Comparison of ENCODE assay signal across 9 mouse cellular contexts in genomic region chr15:101113176-101113575, GRCm38 (mm10). TPM values are rescaled to one million over a fixed set of nuclear protein-coding genes. Genes with fewer than 3 reads are reported as not detected.
A peak's percentile ranks its signal among the peaks of the same experiment; 100 is the strongest.
DNase-seq lines count a peak whose midpoint lies in the region; ATAC-seq and TF ChIP-seq lines count a peak whose summit lies in the region.
"Had no signal": no experiment of that assay in that cellular context is flagged by ENCODE, and none has a peak within 500 bp of the region (broad histone marks: within the 10 kb centered on the region; RNA-seq: fewer than 3 reads in every experiment).

No protein-coding gene starts in this region.

- peak in 1 of 2 experiments; percentile 42 for DNase-seq in spleen, adult 2 months (ENCODE audit: low read depth in 1 of 2, low spot score in 2 of 2)
- DNase-seq in spleen, adult 12 weeks (ENCODE audit: low spot score) = no peak
- peak; percentile 80 for DNase-seq in embryonic facial prominence, embryonic 14.5 days (ENCODE audit: low spot score)
- DNase-seq in kidney, postnatal 10 days = peak; percentile 51
- no peak for DNase-seq in forebrain, embryonic 11.5 days (ENCODE audit: low spot score)
- no peak for DNase-seq in hindbrain, embryonic 10.5 days (ENCODE audit: low spot score)

- TF ChIP-seq POLR2A in spleen, adult 2 months (IDR thresholded peaks at IDR 0.05; ENCODE audit: low read depth, low read length) = no peak

- H3K9ac ChIP-seq in embryonic facial prominence, embryonic 14.5 days (ENCODE audit: low read depth, low read length) = no peak overlapping the region
- H3K9ac ChIP-seq in forebrain, embryonic 11.5 days (ENCODE audit: low read length) = no peak overlapping the region
- H3K9ac ChIP-seq: neural tube, embryonic 12.5 days had no signal

- no peak for TF ChIP-seq CTCF in spleen, adult 2 months (IDR thresholded peaks at IDR 0.05; ENCODE audit: extremely low read depth, insufficient read depth, insufficient read length, insufficient replicate concordance)

- 0 out of 2 replicates have a peak, but pooled peaks have one; percentile 44 for ATAC-seq in embryonic facial prominence, embryonic 14.5 days (ENCODE audit: low read depth)
- peak; percentile 95 for ATAC-seq in megakaryocyte, adult 5-6 weeks (ENCODE audit: poor library complexity, severe bottlenecking)
- ATAC-seq in forebrain, embryonic 11.5 days (replicated peaks; ENCODE audit: low FRiP score) = no peak
- no peak for ATAC-seq in erythroid progenitor cell, adult 5-6 weeks (replicated peaks; ENCODE audit: low FRiP score, poor library complexity, severe bottlenecking)

- H3K4me3 ChIP-seq in spleen, adult 2 months (ENCODE audit: extremely low read depth, insufficient read depth, insufficient read length) = no peak overlapping the region
- no peak overlapping the region for H3K4me3 ChIP-seq in embryonic facial prominence, embryonic 14.5 days (ENCODE audit: low read depth, low read length)
- no peak overlapping the region for H3K4me3 ChIP-seq in forebrain, embryonic 11.5 days (ENCODE audit: low read depth, low read length)
- H3K4me3 ChIP-seq in hindbrain, embryonic 10.5 days = no peak overlapping the region
- H3K4me3 ChIP-seq: neural tube, embryonic 12.5 days had no signal

- no peaks in the 10 kb centered on the region for H3K27me3 ChIP-seq in spleen, adult 2 months (ENCODE audit: control insufficient read depth, insufficient read depth, low read length)
- no peaks in the 10 kb centered on the region for H3K27me3 ChIP-seq in embryonic facial prominence, embryonic 14.5 days (replicated peaks; ENCODE audit: control insufficient read depth, insufficient read depth, low read length)
- no peaks in the 10 kb centered on the region for H3K27me3 ChIP-seq in forebrain, embryonic 11.5 days (ENCODE audit: control insufficient read depth, insufficient read depth, low read length)
- H3K27me3 ChIP-seq in hindbrain, embryonic 10.5 days (ENCODE audit: insufficient read depth, poor library complexity, severe bottlenecking) = peaks cover 18% of the 10 kb centered on the region
- H3K27me3 ChIP-seq: neural tube, embryonic 12.5 days had no signal

- no peaks in the 10 kb centered on the region; the same call in 1 of the 2 replicates for H3K4me1 ChIP-seq in spleen, adult 2 months (ENCODE audit: control insufficient read depth, insufficient read depth, insufficient read length)
- H3K4me1 ChIP-seq in embryonic facial prominence, embryonic 14.5 days (ENCODE audit: control insufficient read depth, insufficient read depth, low read length) = no peaks in the 10 kb centered on the region
- H3K4me1 ChIP-seq in forebrain, embryonic 11.5 days (replicated peaks; ENCODE audit: control insufficient read depth, insufficient read depth, low read length) = no peaks in the 10 kb centered on the region
- 0 out of 2 replicates have a peak, but pooled peaks cover 3% of the 10 kb centered on the region for H3K4me1 ChIP-seq in hindbrain, embryonic 10.5 days (replicated peaks)
- H3K4me1 ChIP-seq: neural tube, embryonic 12.5 days had no signal

- 8% methylated on average over 8 of the region's 8 CpGs for WGBS in spleen, adult 2 months
- 46% methylated on average over 8 of the region's 8 CpGs for WGBS in embryonic facial prominence, embryonic 14.5 days
- 84% methylated on average over 8 of the region's 8 CpGs for WGBS in forebrain, embryonic 11.5 days
- 80% methylated on average over 8 of the region's 8 CpGs for WGBS in hindbrain, embryonic 10.5 days

- peak overlapping the region; percentile 50 for H3K27ac ChIP-seq in spleen, adult 2 months (ENCODE audit: insufficient read depth, low read length)
- peak overlapping the region; percentile 53 for H3K27ac ChIP-seq in embryonic facial prominence, embryonic 14.5 days (replicated peaks; ENCODE audit: low read depth, low read length)
- no peak overlapping the region for H3K27ac ChIP-seq in forebrain, embryonic 11.5 days (ENCODE audit: low read depth, low read length)
- H3K27ac ChIP-seq in hindbrain, embryonic 10.5 days = no peak overlapping the region
- H3K27ac ChIP-seq: neural tube, embryonic 12.5 days had no signal

- no peaks in the 10 kb centered on the region for H3K9me3 ChIP-seq in embryonic facial prominence, embryonic 14.5 days (ENCODE audit: control insufficient read depth, low read length)
- H3K9me3 ChIP-seq in forebrain, embryonic 11.5 days (ENCODE audit: control insufficient read depth, low read length) = peaks cover 3% of the 10 kb centered on the region; the same call in 1 of the 2 replicates
- H3K9me3 ChIP-seq in hindbrain, embryonic 10.5 days = no peaks in the 10 kb centered on the region
- H3K9me3 ChIP-seq: neural tube, embryonic 12.5 days had no signal

- no peak overlapping the region for H3K4me2 ChIP-seq in embryonic facial prominence, embryonic 14.5 days (ENCODE audit: low read depth, low read length)
- H3K4me2 ChIP-seq in forebrain, embryonic 11.5 days (ENCODE audit: low read depth, low read length, severe bottlenecking) = no peak overlapping the region
- H3K4me2 ChIP-seq: neural tube, embryonic 12.5 days had no signal

- H3K36me3 ChIP-seq in spleen, adult 2 months (ENCODE audit: control insufficient read depth, insufficient read depth, low read length) = no peaks in the 10 kb centered on the region
- no peaks in the 10 kb centered on the region for H3K36me3 ChIP-seq in embryonic facial prominence, embryonic 14.5 days (ENCODE audit: control insufficient read depth, insufficient read depth, low read length)
- H3K36me3 ChIP-seq in forebrain, embryonic 11.5 days (ENCODE audit: control insufficient read depth, insufficient read depth, low read length) = no peaks in the 10 kb centered on the region
- no peaks in the 10 kb centered on the region for H3K36me3 ChIP-seq in hindbrain, embryonic 10.5 days
- H3K36me3 ChIP-seq: neural tube, embryonic 12.5 days had no signal

RNA-seq across cellular contexts. Expression of gene Ankrd33, which starts 2.4 kb away (rescaled TPM):
- polyA plus RNA-seq in spleen, adult 2 months (2012; rRNA removed) = not detected in 2 replicates
- not detected in 2 replicates for polyA plus RNA-seq in embryonic facial prominence, embryonic 14.5 days (2014; fragmentation: Nextera tagmentation; extraction: Ambion mirVana)
- total RNA-seq in megakaryocyte, adult 5-6 weeks (2015) = not detected in 2 replicates
- not detected in 2 replicates for total RNA-seq in megakaryocyte, adult 5-6 weeks (2017)
- not detected in 2 replicates for polyA plus RNA-seq in forebrain, embryonic 11.5 days (2014; fragmentation: Nextera tagmentation; extraction: Ambion mirVana)
- not detected in 2 replicates for polyA plus RNA-seq in hindbrain, embryonic 10.5 days (2016; fragmentation: Nextera tagmentation; extraction: Ambion mirVana)
- total RNA-seq in erythroid progenitor cell, adult 5-6 weeks (2015; ENCODE audit: low replicate concordance) = not detected in 2 replicates
- total RNA-seq in erythroid progenitor cell, adult 5-6 weeks (2017; ENCODE audit: low replicate concordance) = not detected in 2 replicates
- polyA plus RNA-seq: neural tube, embryonic 12.5 days had no signal

RNA-seq across cellular contexts. Expression of gene Acvrl1, which starts 15.1 kb away (rescaled TPM):
- 27.8 and 28.9 TPM in 2 replicates for polyA plus RNA-seq in spleen, adult 2 months (2012; rRNA removed)
- polyA plus RNA-seq in embryonic facial prominence, embryonic 14.5 days (2014; fragmentation: Nextera tagmentation; extraction: Ambion mirVana) = 11.5 and 13.5 TPM in 2 replicates
- 6.9 and 8.2 TPM in 2 replicates for total RNA-seq in megakaryocyte, adult 5-6 weeks (2015)
- total RNA-seq in megakaryocyte, adult 5-6 weeks (2017) = 27.6 and 34.9 TPM in 2 replicates
- polyA plus RNA-seq in forebrain, embryonic 11.5 days (2014; fragmentation: Nextera tagmentation; extraction: Ambion mirVana) = 7.2 and 7.7 TPM in 2 replicates
- polyA plus RNA-seq in hindbrain, embryonic 10.5 days (2016; fragmentation: Nextera tagmentation; extraction: Ambion mirVana) = 8.7 and 10.8 TPM in 2 replicates
- total RNA-seq in erythroid progenitor cell, adult 5-6 weeks (2015; ENCODE audit: low replicate concordance) = 1.1 and 23.1 TPM in 2 replicates
- total RNA-seq in erythroid progenitor cell, adult 5-6 weeks (2017; ENCODE audit: low replicate concordance) = 0.08 and 1.3 TPM in 2 replicates

RNA-seq across cellular contexts. Expression of gene Fignl2, which starts 34.8 kb away (rescaled TPM):
- 2.2 and 2.6 TPM in 2 replicates for polyA plus RNA-seq in spleen, adult 2 months (2012; rRNA removed)
- 0.26 and 0.30 TPM in 2 replicates for polyA plus RNA-seq in embryonic facial prominence, embryonic 14.5 days (2014; fragmentation: Nextera tagmentation; extraction: Ambion mirVana)
- 0.04 TPM in 1 of 2 replicates, not detected in the other for total RNA-seq in megakaryocyte, adult 5-6 weeks (2015)
- 0.07 and 0.16 TPM in 2 replicates for total RNA-seq in megakaryocyte, adult 5-6 weeks (2017)
- polyA plus RNA-seq in forebrain, embryonic 11.5 days (2014; fragmentation: Nextera tagmentation; extraction: Ambion mirVana) = 0.52 and 0.76 TPM in 2 replicates
- polyA plus RNA-seq in hindbrain, embryonic 10.5 days (2016; fragmentation: Nextera tagmentation; extraction: Ambion mirVana) = 1.4 TPM in 2 replicates
- not detected in 2 replicates for total RNA-seq in erythroid progenitor cell, adult 5-6 weeks (2015; ENCODE audit: low replicate concordance)
- not detected in 2 replicates for total RNA-seq in erythroid progenitor cell, adult 5-6 weeks (2017; ENCODE audit: low replicate concordance)

Comparison
In these comparisons a context has a peak if more than half of its experiments do, and no peak if none do; other contexts are left out.
1. DNase-seq: peak in embryonic facial prominence, embryonic 14.5 days (single experiment) and kidney, postnatal 10 days (single experiment); none in spleen, adult 12 weeks (single experiment), forebrain, embryonic 11.5 days (single experiment) and hindbrain, embryonic 10.5 days (single experiment).
2. H3K27ac ChIP-seq: peak in spleen, adult 2 months (single experiment) and embryonic facial prominence, embryonic 14.5 days (single experiment); none in forebrain, embryonic 11.5 days (single experiment) and hindbrain, embryonic 10.5 days (single experiment).
3. ATAC-seq: peak in embryonic facial prominence, embryonic 14.5 days (single experiment) and megakaryocyte, adult 5-6 weeks (single experiment); none in forebrain, embryonic 11.5 days (single experiment) and erythroid progenitor cell, adult 5-6 weeks (single experiment).